Mouse (Mus musculus) forebrain, postnatal 0 days (tissue): ENCODE data around the gene Prl2b1. TPM values are rescaled to one million over a fixed set of nuclear protein-coding genes. Genes with fewer than 3 reads are reported as not detected.

Source experiments
- ATAC-seq: fragments of 200-750 bp; cut with Nextera tagmentation; 2 replicates; pipeline ENCODE4 v1.8.0; 2017; ENCODE audit warnings: mild to moderate bottlenecking, moderate library complexity
- DNase-seq: peaks from one replicate; pipeline ENCODE4 v3.0.0-alpha.2; 2015
- H3K27ac ChIP-seq: fragments of 300-500 bp; sonication (generic); 2 replicates; pipeline ENCODE4 v1.5.1; 2014; ENCODE audit warnings: low read depth, mild to moderate bottlenecking, antibody characterized with exemption, low read length, moderate library complexity, mixed read lengths
- H3K27me3 ChIP-seq: fragments of 300-500 bp; sonication (generic); 2 replicates; pipeline ENCODE4 v1.6.1; 2014; ENCODE audit warnings: mild to moderate bottlenecking, low read length, mixed read lengths; ENCODE audit not compliant: insufficient read depth
- H3K36me3 ChIP-seq: fragments of 300-500 bp; sonication (generic); 2 replicates; pipeline ENCODE4 v1.6.1; 2014; ENCODE audit warnings: mild to moderate bottlenecking, moderate library complexity; ENCODE audit not compliant: insufficient read depth
- H3K4me1 ChIP-seq: fragments of 300-500 bp; sonication (generic); 2 replicates; pipeline ENCODE4 v1.6.1; 2014; ENCODE audit warnings: antibody characterized with exemption; ENCODE audit not compliant: insufficient read depth
- H3K4me2 ChIP-seq: fragments of 300-500 bp; sonication (generic); 2 replicates; pipeline ENCODE4 v1.6.1; 2014; ENCODE audit warnings: low read depth, mild to moderate bottlenecking, moderate library complexity
- H3K4me3 ChIP-seq: fragments of 300-500 bp; sonication (generic); 2 replicates; pipeline ENCODE4 v1.5.1; 2014; ENCODE audit warnings: low read depth, low read length, mixed read lengths
- H3K9ac ChIP-seq: fragments of 300-500 bp; sonication (generic); 2 replicates; pipeline ENCODE4 v1.6.1; 2014; ENCODE audit warnings: mild to moderate bottlenecking
- H3K9me3 ChIP-seq: fragments of 300-500 bp; sonication (generic); 2 replicates; pipeline ENCODE4 v1.6.1; 2016; ENCODE audit warnings: low read length
- CTCF ChIP-seq: sonication (generic); IDR thresholded peaks from 2 replicates; pipeline ENCODE4 v1.5.1; 2016; ENCODE audit warnings: antibody characterized with exemption, control low read depth, low read depth
- WGBS: fragments of 180-500 bp; shearing (Covaris S2); extraction: QIAGEN DNeasy Blood & Tissue Kit; methylation state at CpG from one replicate; pipeline ENCODE4 v1.1.7; 2014; 5-methylcytosine and 5-hydroxymethylcytosine counted together
- polyA plus RNA-seq: library from polyadenylated mRNA; unstranded; fragments of >200 nt; fragmentation: Nextera tagmentation; extraction: Ambion mirVana; gene quantifications from 2 replicates; pipeline ENCODE4 v1.2.1, GENCODE M21; 2015
- total RNA-seq: library from RNA; depleted of rRNA; stranded (reverse); fragments of >200 nt; gene quantifications from 2 replicates; pipeline ENCODE4 v1.2.3, GENCODE M21; 2014; rRNA removed

Gene Prl2b1
- total and polyA plus RNA-seq, 2 experiments from 2014 or later, result not detected

DNA sequence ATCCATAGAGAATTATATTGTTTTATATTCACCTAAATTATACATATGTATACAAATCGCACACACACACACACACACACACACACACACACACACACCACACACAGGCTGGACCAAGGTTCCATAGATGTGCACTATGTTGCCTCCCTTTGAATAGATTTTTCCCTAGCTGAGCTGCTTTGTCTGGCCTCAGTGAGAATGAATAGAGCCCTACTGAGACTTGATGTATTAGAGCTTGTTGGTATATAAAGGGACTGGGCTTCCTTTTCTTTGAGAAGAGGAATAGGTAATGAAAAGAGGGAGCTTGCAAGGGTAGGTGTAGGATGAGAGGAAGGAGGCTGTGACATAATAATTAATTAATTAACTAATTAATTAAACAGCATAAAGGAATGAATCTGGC lies 55.7 kb downstream of the Prl2b1 start:
- Histone ChIP-seq H3K36me3 (no peaks in the 10 kb centered on the region), H3K9ac (no peak overlapping the region), H3K4me3 (no peak overlapping the region), H3K9me3 (no peaks in the 10 kb centered on the region), H3K27ac (no peak overlapping the region), H3K27me3 (no peaks in the 10 kb centered on the region), H3K4me2 (no peak overlapping the region), H3K4me1 (no peaks in the 10 kb centered on the region)
- TF ChIP-seq CTCF, result no peak
- no peak for ATAC-seq
- WGBS, result 15% methylated on average over 1 of the region's 1 CpGs
- no peak for DNase-seq

Other genes with a start within 250 kb of the Prl2b1 start
- not detected in 2 replicates for gene Prl3d3, start 234.1 kb downstream of the Prl2b1 start, total RNA-seq
- gene Prl3d3, start 234.1 kb downstream of the Prl2b1 start, polyA plus RNA-seq, result not detected in 2 replicates
- not detected in 2 replicates for gene Prl3c1, start 194.2 kb downstream of the Prl2b1 start, total RNA-seq
- not detected in 2 replicates for gene Prl3c1, start 194.2 kb downstream of the Prl2b1 start, polyA plus RNA-seq
- not detected in 2 replicates for gene Prl3b1, start 149.0 kb downstream of the Prl2b1 start, total RNA-seq
- gene Prl3b1, start 149.0 kb downstream of the Prl2b1 start, polyA plus RNA-seq, result not detected in 2 replicates
- gene Prl3a1, start 131.4 kb downstream of the Prl2b1 start, total RNA-seq, result not detected in 2 replicates
- not detected in 2 replicates for gene Prl3a1, start 131.4 kb downstream of the Prl2b1 start, polyA plus RNA-seq
- not detected in 2 replicates for gene Prl6a1, start 78.2 kb downstream of the Prl2b1 start, total RNA-seq
- gene Prl6a1, start 78.2 kb downstream of the Prl2b1 start, polyA plus RNA-seq, result not detected in 2 replicates
- gene Prl8a2, start 45.2 kb downstream of the Prl2b1 start, total RNA-seq, result not detected in 2 replicates
- gene Prl8a2, start 45.2 kb downstream of the Prl2b1 start, polyA plus RNA-seq, result not detected in 2 replicates
- gene Prl8a6, start 47.8 kb upstream of the Prl2b1 start, total RNA-seq, result not detected in 2 replicates
- gene Prl8a6, start 47.8 kb upstream of the Prl2b1 start, polyA plus RNA-seq, result not detected in 2 replicates
- not detected in 2 replicates for gene Prl8a8, start 122.4 kb upstream of the Prl2b1 start, total RNA-seq
- gene Prl8a8, start 122.4 kb upstream of the Prl2b1 start, polyA plus RNA-seq, result not detected in 2 replicates
- gene Prl8a9, start 173.8 kb upstream of the Prl2b1 start, total RNA-seq, result not detected in 2 replicates
- gene Prl8a9, start 173.8 kb upstream of the Prl2b1 start, polyA plus RNA-seq, result not detected in 2 replicates
- not detected in 2 replicates for gene Prl8a1, start 191.3 kb upstream of the Prl2b1 start, total RNA-seq
- not detected in 2 replicates for gene Prl8a1, start 191.3 kb upstream of the Prl2b1 start, polyA plus RNA-seq
- not detected in 2 replicates for gene Prl7b1, start 219.7 kb upstream of the Prl2b1 start, total RNA-seq
- not detected in 2 replicates for gene Prl7b1, start 219.7 kb upstream of the Prl2b1 start, polyA plus RNA-seq